Mouse (Mus musculus) spleen, adult 18-20 months (tissue): ENCODE measurements around the gene Borcs5.
"Not testable (repeated sequence)": the region's sequence is repeated elsewhere in the genome, so short reads cannot be mapped to it uniquely, and the experiment has no call there.

ENCODE experiments used
- DNase-seq, 2 experiments: peaks; one replicate each; pipeline ENCODE4 v3.0.0; 2022; ENCODE audit warnings: mixed read lengths in 2 of 2

The Borcs5 gene

DNA sequence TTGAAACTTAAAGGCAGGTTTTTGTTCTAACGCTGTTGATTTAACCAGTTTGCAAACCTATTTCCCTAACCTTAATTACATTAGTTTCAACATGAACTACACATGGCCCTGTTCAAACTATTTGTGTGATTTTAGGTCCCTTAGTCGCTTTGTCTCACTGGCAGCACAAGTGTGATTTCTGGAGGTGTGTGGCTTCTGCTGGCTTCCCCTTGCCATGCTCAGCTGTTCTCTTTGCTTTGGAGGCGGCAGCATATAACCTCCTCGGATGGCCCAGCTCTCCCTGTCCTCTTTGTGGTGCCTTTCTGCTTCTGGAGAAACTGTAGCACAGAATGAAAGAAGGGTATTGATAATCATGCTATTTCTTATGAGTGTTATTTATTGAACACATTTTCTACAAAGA lies 38.2 kb downstream of the Borcs5 start:
- DNase-seq: no peak

DNA sequence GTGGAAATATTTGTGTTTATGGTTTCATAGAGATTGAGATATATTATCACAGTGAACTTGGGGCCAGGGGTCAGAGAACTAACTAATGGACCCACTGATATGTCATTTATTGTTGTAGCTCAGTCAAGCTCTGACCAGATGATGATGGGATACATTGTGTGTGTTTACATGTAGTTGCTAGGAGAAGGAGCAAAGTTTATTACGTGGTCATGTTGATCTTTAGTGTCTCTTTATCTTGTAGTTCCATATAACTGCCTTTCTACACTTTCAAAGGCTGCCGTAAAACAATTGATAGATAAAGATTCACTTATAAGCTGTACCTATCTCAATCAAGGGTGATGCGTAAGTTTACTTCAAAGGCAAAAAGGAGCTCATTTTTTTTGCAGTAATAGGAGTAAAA lies 38.7 kb downstream of the Borcs5 start:
- DNase-seq: no peak

DNA sequence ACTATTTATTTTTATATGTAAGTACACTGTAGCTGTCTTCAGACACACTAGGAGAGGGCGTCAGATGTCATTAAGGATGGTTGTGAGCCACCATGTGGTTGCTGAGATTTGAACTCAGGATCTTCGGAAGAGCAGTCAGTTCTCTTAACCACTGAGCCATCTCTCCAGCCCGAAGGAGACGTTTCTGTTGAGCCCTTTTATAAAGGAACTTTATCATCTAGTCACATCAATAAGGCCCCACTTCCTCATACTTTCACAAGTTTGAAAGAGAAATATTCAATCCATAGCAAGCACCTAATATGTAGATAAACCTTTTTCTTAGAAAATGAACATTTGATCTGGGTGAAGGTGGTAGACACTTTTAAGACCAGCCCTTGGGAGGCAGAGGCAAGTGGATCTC lies 40.0 kb downstream of the Borcs5 start:
- DNase-seq: not testable (repeated sequence)

DNA sequence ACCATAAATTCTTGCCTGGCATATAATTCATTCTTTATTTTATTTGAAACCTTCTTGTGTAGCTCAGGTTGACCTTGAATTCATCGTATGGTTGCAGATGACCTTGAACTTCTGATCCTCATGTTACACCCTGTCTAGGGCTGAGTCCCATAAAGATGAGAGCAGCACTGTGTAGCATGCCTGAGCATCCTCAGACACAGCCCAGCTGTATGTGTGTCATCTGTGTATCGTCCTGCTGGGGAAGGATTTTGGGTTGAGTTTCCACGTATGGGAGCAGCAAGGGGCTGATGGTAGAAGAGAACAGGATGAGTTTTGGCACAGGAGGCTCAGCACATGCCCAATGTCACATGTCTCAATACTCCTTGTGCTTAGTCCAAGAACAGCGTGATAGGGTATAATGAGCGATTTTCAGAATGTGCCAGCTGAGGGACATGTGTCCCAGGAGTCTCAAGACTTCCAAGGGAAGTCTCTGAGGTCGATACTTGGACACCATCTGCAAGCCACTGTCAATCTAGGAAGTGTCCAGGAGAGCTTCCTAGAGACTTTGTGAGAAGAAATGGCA lies 45.1 kb downstream of the Borcs5 start:
- no peak for DNase-seq

DNA sequence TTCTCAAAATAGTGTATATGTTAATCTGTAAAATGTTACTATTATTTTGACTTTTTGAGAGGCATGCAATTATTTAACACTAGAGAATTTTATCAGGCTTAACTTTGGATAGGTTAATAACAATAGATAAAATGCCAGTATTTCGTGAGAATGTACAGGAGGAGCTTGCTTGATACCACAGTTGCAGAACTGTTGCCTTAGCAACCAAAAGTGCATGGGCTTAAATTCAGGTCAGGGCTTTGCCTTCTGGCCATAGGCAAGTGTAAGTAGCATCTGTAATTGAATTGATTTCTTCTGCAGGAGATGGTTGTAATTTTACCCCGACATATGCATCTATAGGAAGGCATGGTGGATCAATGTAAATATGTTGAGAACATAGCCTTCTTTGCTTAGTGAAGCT lies 45.7 kb downstream of the Borcs5 start:
- DNase-seq: no peak

DNA sequence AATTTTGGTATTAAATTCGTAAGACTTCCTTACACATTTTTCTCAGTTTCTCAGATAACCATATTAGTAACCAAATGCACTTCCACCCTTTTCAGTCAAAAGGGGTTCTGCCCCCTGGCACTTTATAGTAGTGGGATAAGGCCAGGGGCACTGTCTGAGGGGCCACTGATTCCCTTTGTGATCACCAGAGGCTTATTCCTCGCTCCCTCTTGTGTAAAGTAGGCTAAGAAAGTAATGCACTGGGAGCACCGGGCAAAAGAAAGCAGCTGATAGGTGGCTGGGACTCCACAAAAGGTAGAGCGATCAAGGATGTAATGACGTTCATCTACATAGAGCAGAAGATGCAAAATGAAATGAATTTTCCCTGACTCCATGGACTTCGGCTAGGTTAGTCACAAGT lies 46.2 kb downstream of the Borcs5 start:
- DNase-seq: no peak

DNA sequence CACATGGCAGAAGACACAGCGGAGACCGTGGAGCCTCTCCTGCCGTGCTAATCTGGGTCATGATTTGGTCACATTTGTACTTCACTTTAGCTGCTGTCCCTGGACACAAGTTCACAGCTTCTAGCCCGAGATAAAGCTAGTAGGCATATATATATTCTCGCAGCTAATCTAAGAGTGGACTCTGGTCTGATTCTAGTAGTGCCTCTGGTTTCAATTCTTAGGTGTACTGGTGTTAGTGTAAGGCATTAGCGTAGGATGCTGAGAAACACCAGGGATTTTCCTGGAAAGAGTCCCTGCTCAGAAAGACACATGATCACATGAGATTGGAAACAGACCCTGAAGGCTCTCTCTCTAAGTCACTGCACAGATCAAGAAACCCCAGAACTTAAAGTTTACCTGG lies 55.2 kb downstream of the Borcs5 start:
- no peak for DNase-seq

DNA sequence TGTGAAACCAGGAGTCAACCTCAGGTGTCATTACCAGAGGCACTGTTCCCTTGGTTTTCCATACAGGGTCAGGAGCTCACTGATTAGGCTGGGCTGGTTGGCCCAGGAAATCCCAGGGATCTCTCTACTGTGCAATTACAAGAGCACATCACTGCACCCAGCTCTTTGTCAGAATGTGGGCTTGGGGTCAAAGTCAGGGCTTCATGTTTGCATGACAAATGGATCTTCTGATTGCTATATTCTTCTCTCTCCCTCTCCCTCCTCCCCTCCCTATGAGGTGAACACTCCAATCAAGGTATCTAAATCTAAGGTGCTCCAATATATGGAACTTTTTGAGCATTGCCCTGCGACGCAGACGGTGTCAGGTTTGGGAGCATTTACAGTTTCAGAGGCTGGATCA lies 55.7 kb downstream of the Borcs5 start:
- DNase-seq: no peak

DNA sequence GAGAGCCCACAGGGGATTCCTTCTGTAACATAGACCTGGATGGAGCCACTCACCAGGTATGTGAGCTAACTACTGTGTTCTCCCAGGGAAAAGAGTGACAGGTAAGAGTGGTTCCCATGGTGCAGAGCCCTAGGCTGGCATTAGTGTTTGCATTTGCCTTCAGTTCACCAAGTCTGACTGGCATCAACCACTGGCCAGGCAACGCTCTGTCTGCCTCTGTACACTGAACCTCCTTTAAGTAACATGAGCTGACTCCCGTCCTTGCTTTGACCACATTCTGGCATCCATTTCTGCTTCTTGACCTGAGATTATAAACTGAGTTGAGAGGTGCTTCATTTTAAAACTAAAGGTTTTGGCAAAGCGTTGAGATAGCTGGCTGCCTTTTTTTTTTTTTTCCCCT lies 56.3 kb downstream of the Borcs5 start:
- no peak for DNase-seq

DNA sequence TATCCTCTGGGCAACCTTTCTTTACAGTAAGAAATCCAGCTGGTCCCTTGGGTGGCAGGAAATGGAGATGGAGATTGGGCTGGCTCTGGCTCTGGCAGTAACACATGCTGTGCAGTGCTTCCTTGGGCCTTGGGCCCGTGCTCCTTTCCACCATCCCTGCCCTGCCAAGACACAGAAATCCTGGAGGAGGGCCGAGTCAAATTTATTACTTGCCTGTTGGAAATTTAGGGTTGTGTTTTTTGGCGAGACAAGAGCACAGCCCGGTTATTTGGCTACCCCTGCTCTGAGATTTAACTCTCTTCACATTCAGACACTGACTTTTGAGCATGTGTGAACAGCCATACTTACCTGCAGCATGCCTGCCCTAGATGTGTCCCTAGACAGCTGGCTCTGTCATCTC lies 56.8 kb downstream of the Borcs5 start:
- no peak for DNase-seq

DNA sequence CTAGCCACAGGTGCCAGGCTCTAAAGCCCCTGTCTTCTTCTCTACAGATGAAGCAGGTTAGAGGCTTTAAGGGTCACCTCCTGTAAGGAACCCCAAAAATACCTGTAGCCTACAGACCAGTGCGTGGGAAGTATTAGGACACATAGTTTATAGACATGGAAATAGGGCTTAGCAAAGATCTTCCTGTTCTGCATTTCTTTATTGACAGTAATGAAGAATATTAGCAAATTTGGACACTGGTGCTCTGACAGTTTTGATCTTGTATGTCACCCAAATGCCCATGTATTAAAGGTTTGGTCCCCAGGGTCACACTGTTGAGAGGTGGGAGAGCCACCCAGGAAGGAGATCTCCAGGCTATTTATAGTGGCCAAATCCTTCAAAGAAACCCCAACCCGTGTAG lies 57.2 kb downstream of the Borcs5 start:
- no peak for DNase-seq

DNA sequence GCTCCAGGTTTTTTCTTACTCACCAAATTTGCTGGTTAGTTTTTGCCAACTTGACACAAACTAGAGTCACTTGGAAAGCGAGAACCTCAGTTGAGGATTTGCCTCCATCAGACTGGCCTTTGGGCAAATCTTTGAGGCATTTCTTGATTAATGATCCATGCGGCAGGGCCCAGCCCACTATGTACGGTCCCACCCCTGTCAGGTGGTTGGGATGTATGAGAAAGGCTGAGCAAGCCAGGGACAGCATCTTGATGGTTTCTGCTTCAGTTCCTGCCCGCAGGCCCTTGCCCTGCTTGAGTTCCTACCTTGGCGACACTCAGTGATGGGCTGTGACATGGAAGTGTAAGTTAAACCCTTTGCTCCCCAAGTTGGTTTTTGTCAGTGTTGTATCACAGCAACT lies 58.9 kb downstream of the Borcs5 start:
- no peak for DNase-seq

DNA sequence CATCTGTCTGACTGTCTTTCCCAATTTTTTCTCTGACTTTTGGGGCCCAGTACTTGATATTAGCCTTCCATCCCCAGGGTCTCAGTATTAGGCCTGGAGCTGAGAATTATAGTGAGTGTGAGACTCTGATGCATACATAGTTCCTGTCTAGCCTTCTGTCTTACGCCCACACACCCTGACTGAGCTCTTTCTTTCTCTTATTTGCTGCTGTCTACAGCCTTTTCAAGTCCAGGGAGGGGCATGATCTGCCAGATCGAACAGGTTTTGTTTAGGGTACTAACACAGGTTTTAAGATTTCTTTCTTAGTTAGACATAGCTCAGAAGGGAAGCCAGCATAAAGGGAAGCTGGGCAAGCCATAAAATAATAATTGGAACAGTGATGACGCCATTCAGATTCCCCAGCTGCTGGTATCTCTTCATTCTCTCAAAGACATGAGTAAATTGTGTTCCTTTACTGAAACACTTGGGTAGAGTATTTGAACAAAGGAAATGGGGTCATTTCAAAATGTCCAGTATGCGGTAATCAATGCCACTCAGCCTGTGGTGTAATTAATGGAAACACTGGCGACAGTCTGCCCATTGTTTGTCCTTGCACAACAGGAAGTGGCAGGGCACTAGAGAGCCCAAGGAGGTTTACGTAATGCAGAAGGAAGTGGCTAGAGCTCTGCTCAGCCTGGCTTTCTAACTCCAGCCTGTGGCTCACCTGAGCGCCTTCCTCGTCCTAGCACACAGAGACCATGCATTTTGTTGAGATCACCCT lies 61.3 kb downstream of the Borcs5 start:
- DNase-seq: peak in 1 of 2 experiments; percentile 14

DNA sequence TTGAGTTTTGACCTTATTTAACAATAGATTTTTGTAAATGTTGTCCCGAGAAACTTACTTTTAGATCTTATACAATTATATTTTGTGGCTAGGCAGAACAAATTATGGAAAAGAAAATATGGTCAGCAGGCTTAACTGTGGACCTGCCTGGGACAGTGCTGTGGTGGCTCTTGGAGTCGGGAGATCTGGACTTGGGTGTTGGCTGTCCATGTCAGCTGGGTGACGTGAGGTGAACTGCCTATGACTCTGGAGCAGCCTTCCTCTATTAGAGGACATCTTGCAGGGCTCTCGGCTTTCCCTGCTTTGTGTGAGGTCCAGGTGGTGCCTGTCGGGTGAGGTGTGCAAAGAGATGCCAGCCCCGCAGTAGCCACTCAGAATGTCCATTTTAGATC lies 61.9 kb downstream of the Borcs5 start:
- DNase-seq: no peak

DNA sequence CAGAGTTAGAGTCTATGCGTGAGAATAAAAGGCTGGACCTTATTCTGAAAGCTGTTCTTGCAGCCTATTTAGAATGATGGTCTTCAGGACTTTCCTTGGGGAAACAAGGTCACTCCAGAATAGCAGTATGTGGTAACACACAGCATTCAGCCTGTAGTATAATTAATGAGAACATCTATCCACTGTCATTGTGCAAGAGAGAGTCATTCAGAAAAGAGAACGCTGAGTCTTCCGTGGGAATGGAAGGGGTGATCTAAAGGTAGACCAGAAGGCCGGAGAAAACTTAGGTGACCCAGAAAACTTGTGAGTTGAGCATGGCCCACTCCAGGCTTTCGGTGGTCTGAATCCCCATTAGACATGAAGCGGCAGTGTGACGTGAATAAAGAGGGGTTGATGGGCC lies 62.9 kb downstream of the Borcs5 start:
- no peak for DNase-seq

DNA sequence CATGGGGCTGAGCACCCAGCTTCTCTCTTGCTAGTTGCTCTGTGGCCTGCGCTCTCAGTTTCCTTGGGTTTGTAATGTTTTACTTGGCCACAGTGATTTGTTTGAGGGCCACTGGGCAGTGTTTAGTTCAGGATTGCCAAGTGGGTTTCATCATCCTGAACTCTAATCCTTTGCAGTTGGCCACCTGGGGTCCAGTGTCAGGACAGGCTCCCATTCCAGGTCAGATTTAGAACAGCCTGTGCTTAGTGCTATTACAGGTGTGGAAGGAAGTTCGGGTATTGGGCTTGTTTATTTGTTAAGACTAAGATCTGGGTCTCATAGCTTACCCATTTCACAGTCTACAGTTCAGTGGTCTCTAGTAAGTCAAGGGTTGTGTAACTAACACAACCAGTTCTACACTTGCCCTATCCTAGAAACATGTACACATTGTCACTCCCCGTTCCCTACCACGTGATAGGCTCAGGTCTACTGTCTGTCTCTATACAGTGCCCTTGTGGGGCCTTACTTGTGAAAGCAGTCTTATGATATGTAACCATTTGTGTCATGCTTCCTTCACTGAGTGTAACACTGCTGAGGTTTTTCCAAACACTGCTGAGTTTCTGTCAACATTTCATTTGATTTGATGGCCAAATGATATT lies 63.9 kb downstream of the Borcs5 start:
- DNase-seq: no peak

DNA sequence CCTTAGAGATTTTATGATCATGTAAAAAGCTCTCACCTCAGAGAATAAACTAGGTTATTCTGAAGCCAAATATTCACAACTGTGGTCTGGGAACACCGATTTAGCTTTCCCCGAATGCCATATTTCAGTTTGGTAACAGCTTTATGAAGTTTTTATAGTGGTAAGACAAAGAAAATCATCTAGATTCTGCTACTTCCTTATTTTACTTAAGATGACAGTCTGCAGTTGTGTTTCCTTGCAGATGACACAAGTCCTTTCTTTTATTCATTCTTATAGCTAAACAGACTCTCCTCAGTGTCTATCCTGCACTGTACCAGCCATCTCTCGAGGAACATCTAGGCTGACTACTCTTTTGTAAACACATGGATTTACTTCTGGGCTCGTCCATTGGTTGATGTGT lies 67.2 kb downstream of the Borcs5 start:
- no peak for DNase-seq

DNA sequence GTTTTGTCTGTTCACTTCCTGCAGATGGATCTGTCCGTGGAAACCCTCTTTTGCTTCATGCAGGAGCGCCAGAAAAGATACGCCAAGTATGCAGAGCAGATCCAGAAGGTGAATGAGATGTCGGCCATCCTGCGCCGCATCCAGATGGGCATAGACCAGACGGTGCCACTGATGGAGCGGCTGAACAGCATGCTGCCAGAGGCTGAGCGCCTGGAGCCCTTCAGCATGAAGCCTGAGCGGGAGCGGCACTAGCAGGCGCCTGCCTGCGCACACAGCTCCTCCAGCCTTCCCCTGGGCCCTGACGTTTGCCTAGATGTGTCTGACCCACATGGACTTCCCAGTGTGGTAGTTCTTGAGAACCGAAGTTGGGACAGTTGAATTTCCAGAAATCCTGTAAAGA lies 70.7 kb downstream of the Borcs5 start:
- no peak for DNase-seq

DNA sequence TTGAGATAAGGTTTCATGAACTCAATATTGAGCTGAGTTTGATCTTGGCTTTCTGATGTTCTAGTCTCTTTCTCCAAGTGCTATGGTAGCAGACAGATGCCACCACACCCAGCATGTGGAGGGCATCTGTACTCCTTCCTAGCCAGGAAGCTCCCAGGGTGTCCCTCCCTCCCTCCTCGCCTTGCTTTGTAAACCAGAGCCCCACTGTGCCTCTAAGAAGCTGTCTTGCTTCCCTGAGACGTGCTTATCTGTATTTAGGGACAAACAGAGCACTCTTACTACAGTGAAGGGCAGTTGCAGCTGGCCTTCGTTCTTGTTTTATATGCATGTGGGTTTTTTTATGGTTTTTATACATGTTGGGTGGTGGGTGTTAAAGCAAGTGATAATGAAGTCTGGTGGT lies 74.0 kb downstream of the Borcs5 start:
- DNase-seq: no peak

DNA sequence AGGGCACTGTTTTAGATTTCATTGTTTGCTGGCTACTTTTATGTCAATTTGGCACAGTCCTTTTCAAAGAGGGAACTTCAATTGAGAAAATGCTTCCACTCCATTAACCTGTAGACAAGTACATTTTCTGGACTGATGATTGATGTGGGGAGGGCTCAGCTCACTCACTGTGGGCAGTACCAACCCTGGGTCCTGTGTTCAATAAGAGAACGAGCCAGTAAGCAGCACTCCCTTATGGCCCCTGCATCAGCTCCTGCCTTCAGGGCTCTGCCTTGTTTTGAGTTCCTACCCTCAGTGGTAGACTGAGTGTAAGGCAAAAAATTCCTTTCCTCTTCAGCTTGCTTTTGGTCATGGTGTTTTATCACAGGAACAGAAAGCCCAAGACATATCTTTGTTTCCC lies 74.6 kb downstream of the Borcs5 start:
- DNase-seq: no peak

DNA sequence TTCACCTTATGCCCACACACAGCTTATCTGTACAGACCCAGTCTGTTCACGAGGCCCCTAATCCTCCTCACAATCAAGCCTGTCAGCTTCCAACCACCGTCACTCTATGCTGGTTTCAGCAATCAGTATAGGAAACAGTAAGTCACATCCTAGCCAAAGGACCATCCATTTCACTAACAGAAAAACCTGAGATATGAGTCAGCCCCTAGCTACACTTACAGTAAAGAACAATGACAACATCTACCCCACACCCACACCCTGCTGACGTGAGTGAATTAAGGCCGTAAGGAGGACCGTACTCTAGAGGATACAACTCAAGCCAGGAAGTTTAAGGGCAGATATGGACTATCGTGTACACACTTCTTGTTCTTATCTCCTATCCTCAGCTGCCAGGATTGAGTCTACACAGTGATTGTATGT lies 76.9 kb downstream of the Borcs5 start:
- no peak for DNase-seq

DNA sequence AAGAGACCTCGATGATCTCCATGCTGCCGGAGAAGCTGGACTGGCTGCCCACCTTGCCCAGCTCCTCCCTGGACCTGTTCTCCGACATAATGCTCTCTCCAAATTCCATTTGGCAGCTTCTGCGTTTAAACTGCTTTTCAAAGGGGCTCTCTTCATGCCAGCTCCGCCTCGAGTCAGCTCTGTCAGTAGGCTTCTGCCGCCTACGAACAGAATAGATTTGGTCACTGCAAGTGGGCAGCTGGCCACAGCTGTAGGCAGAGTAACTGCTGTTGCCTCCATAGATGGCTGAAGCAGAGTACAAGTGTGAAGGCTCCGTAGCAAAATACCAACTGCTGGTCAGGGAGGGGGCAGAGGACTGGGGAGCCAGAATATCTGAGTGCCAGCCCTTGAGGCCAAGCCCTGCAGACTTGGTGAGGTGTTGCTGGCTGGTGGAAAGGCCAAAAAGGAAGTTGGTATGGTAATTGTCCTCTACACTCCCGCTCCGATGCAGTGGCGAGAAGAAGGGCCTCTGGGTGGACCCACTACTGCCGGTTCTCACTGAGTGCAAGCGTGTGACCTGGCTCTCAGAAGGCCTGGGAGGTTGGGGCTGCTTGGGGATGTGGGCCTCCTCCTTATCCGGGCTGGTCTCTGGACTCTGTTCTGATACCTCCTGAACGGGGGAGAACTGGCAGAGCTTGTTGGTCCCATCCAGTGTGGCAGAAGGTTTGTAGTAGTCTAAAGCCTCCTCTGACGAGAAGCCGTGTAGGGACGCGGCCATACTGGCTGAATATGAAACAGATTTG lies 78.8 kb downstream of the Borcs5 start:
- no peak for DNase-seq

DNA sequence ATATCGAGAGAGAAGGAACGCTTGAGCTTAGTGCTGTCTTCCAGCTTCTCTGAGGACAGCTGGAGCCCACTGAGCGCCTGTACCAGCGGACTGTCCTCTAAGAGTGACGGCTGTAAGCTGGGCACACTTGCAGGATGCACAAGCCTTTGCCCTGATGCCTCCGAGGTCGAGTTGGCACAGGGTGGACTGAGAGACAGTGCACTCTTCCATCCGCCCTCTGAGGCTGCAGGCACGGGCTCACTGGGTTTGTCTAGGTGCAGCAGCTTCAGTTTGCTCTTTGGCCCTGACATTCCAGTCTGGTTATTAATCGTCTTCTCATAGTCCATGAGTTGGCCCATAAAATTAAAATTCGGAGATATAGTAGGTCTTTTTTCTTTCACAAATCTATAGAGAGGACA lies 79.4 kb downstream of the Borcs5 start:
- DNase-seq: no peak

DNA sequence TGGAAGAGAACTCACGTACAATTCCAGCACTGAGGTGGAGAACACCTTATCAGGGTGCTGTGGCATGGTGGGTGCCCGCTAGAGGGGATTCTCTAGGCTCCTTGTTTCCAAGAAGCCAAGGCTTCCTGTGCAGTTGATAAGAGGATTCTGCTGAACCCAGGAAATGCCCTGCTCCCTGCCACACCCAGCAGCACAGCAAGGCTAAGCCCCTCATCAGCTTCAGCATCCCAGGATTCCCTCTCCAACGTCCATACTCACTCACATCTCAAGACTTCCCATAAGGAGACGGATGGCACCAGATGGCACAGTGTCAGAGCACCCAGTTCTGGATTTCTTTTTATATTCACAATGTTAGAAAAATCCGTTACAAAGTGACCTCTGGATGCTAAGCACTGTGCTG lies 79.8 kb downstream of the Borcs5 start:
- no peak for DNase-seq
